Mouse (Mus musculus) neural tube, embryonic 14.5 days (tissue): Measurements from ENCODE around the gene Dnaaf2. TPM values are rescaled to one million over a fixed set of nuclear protein-coding genes. Genes with fewer than 3 reads are reported as not detected.

Experiments used
- ATAC-seq: fragments of 200-750 bp; cut with Nextera tagmentation; 2 replicates; pipeline ENCODE4 v1.8.0; 2017; ENCODE audit warnings: low read depth, mild to moderate bottlenecking, moderate TSS enrichment, moderate library complexity
- H3K27ac ChIP-seq: fragments of 300-500 bp; sonication (generic); 2 replicates; pipeline ENCODE4 v1.5.1; 2014; ENCODE audit warnings: low read depth, mild to moderate bottlenecking, control low read depth, low read length, moderate library complexity, mixed read lengths
- H3K27me3 ChIP-seq: fragments of 300-500 bp; sonication (generic); 2 replicates; pipeline ENCODE4 v1.6.1; 2014; ENCODE audit warnings: low read length; ENCODE audit not compliant: control insufficient read depth, insufficient read depth
- H3K36me3 ChIP-seq: fragments of 300-500 bp; sonication (generic); 2 replicates; pipeline ENCODE4 v1.6.1; 2014; ENCODE audit warnings: low read length, mixed read lengths; ENCODE audit not compliant: control insufficient read depth, insufficient read depth
- H3K4me1 ChIP-seq: fragments of 300-500 bp; sonication (generic); 2 replicates; pipeline ENCODE4 v1.6.1; 2014; ENCODE audit warnings: low read length; ENCODE audit not compliant: control insufficient read depth, insufficient read depth
- H3K4me2 ChIP-seq: fragments of 300-500 bp; sonication (generic); 2 replicates; pipeline ENCODE4 v1.6.1; 2014; ENCODE audit warnings: mild to moderate bottlenecking, low read depth, low read length, control low read depth
- H3K4me3 ChIP-seq: fragments of 300-500 bp; sonication (generic); 2 replicates; pipeline ENCODE4 v1.5.1; 2014; ENCODE audit warnings: low read depth, low read length, control low read depth, mixed read lengths
- H3K9ac ChIP-seq: fragments of 300-500 bp; sonication (generic); replicated peaks from 2 replicates; pipeline ENCODE4 v1.6.1; 2014; ENCODE audit warnings: low read depth, mild to moderate bottlenecking, control low read depth, low read length, mixed read lengths
- H3K9me3 ChIP-seq: fragments of 300-500 bp; sonication (generic); 2 replicates; pipeline ENCODE4 v1.6.1; 2016; ENCODE audit warnings: low read length; ENCODE audit not compliant: control insufficient read depth
- WGBS: fragments of 180-500 bp; shearing (Covaris S2); extraction: QIAGEN DNeasy Blood & Tissue Kit; methylation state at CpG from one replicate; pipeline ENCODE4 v1.1.7; 2014; 5-methylcytosine and 5-hydroxymethylcytosine counted together
- polyA plus RNA-seq: library from polyadenylated mRNA; unstranded; fragments of >200 nt; fragmentation: Nextera tagmentation; extraction: Ambion mirVana; gene quantifications from 2 replicates; pipeline ENCODE4 v1.2.1, GENCODE M21; 2014

Dnaaf2 gene
- polyA plus RNA-seq, 1 experiment from 2014 or later, result 6.8 TPM

DNA sequence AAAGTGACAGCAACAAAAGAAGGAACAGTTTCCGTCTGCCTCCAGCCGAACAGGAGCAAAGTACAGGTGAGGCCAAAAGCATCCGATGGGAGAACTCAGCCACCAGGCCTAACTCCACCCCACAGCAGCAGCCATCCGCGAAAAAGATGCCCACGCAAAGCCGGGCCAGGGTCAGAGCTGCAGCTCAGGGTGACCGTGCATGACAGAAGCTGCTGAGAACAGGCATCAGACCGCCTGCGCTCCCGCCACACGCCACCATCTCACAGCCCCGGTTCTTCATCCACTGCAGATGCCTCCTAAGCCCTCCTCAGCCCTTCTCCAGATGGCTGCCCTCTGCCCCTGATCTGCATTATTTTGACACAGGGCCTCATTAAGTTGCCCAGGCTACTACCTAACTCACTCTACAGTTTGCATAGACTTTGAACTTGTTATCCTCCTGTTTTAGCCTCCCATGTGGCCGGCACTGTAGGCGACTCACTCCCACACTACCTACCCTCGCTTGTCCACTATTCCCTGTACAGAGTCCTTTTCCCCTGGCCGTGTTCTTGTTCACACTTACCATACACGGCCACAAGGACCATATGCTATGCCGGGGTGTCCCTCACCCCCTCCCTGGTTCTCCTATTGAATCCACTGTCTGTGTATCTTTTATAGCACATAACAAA, 22.5 kb upstream of the Dnaaf2 start:
- no peaks in the 10 kb centered on the region for H3K27me3 ChIP-seq
- no peak overlapping the region for H3K27ac ChIP-seq
- no peak overlapping the region for H3K9ac ChIP-seq
- no peaks in the 10 kb centered on the region for H3K4me1 ChIP-seq
- H3K9me3 ChIP-seq, result no peaks in the 10 kb centered on the region
- no peak overlapping the region for H3K4me3 ChIP-seq
- WGBS, result 91% methylated on average over 19 of the region's 19 CpGs
- no peak overlapping the region for H3K4me2 ChIP-seq
- H3K36me3 ChIP-seq, result no peaks in the 10 kb centered on the region
- ATAC-seq, result no peak

DNA sequence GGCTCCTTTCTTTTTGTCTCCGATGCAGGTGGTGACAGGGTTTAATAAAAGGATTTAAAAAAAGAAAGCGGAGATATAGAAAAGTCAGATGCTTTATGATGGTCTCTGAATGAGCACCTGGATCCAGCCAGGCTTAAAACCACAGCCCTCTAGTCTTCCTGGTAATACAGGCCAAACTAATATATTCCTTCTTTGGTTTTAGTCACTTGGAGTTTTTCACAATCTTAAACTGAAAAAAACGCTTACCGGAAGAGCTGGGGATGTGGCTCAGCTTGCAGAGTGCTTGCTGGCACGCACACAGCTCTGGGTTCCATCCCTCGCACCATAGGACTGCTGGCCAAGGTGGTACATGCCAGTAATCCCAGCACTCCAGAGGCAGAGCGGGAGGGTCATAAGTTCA, 18.4 kb upstream of the Dnaaf2 start:
- no peak for ATAC-seq
- WGBS, result 95% methylated on average over 7 of the region's 7 CpGs
- Histone ChIP-seq H3K9ac (no peak overlapping the region), H3K4me1 (no peaks in the 10 kb centered on the region), H3K9me3 (no peaks in the 10 kb centered on the region), H3K27me3 (no peaks in the 10 kb centered on the region), H3K36me3 (no peaks in the 10 kb centered on the region), H3K27ac (no peak overlapping the region), H3K4me3 (no peak overlapping the region), H3K4me2 (no peak overlapping the region)

GRCm38 (mm10) chr12:69215000-69215785, 17.0 kb upstream of the Dnaaf2 start:
- H3K9ac ChIP-seq, result no peak overlapping the region
- no peak overlapping the region for H3K27ac ChIP-seq
- H3K9me3 ChIP-seq, result no peaks in the 10 kb centered on the region
- H3K4me3 ChIP-seq, result no peak overlapping the region
- no peaks in the 10 kb centered on the region for H3K27me3 ChIP-seq
- H3K4me2 ChIP-seq, result no peak overlapping the region
- H3K36me3 ChIP-seq, result no peaks in the 10 kb centered on the region
- WGBS, result 91% methylated on average over 3 of the region's 3 CpGs
- no peak for ATAC-seq
- no peaks in the 10 kb centered on the region for H3K4me1 ChIP-seq

GRCm38 (mm10) chr12:69214393-69214792, 16.2 kb upstream of the Dnaaf2 start:
- 92% methylated on average over 7 of the region's 7 CpGs for WGBS
- Histone ChIP-seq H3K9ac (no peak overlapping the region), H3K27ac (no peak overlapping the region), H3K4me1 (no peaks in the 10 kb centered on the region), H3K4me2 (no peak overlapping the region), H3K27me3 (no peaks in the 10 kb centered on the region), H3K9me3 (no peaks in the 10 kb centered on the region), H3K36me3 (no peaks in the 10 kb centered on the region), H3K4me3 (no peak overlapping the region)
- no peak for ATAC-seq

GRCm38 (mm10) chr12:69213186-69213777, 15.1 kb upstream of the Dnaaf2 start:
- H3K4me3 ChIP-seq, result no peak overlapping the region
- no peak for ATAC-seq
- H3K36me3 ChIP-seq, result no peaks in the 10 kb centered on the region
- H3K4me1 ChIP-seq, result no peaks in the 10 kb centered on the region
- H3K27me3 ChIP-seq, result no peaks in the 10 kb centered on the region
- H3K9me3 ChIP-seq, result no peaks in the 10 kb centered on the region
- no peak overlapping the region for H3K9ac ChIP-seq
- no peak overlapping the region for H3K4me2 ChIP-seq
- 94% methylated on average over 13 of the region's 13 CpGs for WGBS
- no peak overlapping the region for H3K27ac ChIP-seq

- Histone ChIP-seq H3K9ac (no peak overlapping the region), H3K27me3 (no peaks in the 10 kb centered on the region), H3K4me1 (no peaks in the 10 kb centered on the region), H3K36me3 (no peaks in the 10 kb centered on the region), H3K4me2 (no peak overlapping the region), H3K4me3 (no peak overlapping the region), H3K27ac (no peak overlapping the region), H3K9me3 (no peaks in the 10 kb centered on the region)
- ATAC-seq, result no peak
- WGBS, result 83% methylated on average over 5 of the region's 5 CpGs
Observed at GRCm38 (mm10) chr12:69211057-69211456, 12.8 kb upstream of the Dnaaf2 start.

GRCm38 (mm10) chr12:69210056-69210979, 12.1 kb upstream of the Dnaaf2 start:
- Histone ChIP-seq H3K4me2 (no peak overlapping the region), H3K36me3 (no peaks in the 10 kb centered on the region), H3K27me3 (no peaks in the 10 kb centered on the region), H3K4me3 (no peak overlapping the region), H3K9me3 (no peaks in the 10 kb centered on the region), H3K9ac (no peak overlapping the region), H3K27ac (no peak overlapping the region), H3K4me1 (no peaks in the 10 kb centered on the region)
- no peak; the same call in 1 of the 2 replicates for ATAC-seq
- 90% methylated on average over 18 of the region's 18 CpGs for WGBS

DNA sequence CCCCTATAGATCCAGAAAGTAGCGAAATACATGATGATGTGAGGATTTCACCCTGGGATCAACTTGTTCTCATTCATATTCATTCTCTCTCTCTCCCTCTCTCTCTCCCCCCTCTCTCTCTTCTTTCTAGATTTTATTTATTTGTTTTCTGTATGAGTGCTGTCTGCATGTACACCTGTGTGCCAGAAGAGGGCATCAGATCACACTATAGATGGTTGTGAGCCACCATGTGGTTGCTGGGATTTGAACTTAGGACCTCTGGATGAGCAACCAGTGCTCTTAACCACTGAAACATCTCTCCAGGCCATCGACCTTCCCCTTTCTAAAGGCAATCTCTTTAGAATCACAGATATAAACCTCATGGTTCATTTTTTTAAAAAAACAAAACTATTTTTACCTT, 10.3 kb upstream of the Dnaaf2 start:
- no peak for ATAC-seq
- no peak overlapping the region for H3K4me3 ChIP-seq
- H3K9ac ChIP-seq, result no peak overlapping the region
- no peaks in the 10 kb centered on the region for H3K27me3 ChIP-seq
- no peak overlapping the region for H3K4me2 ChIP-seq
- no peaks in the 10 kb centered on the region for H3K9me3 ChIP-seq
- 89% methylated on average over 2 of the region's 2 CpGs for WGBS
- no peaks in the 10 kb centered on the region for H3K36me3 ChIP-seq
- no peaks in the 10 kb centered on the region for H3K4me1 ChIP-seq
- H3K27ac ChIP-seq, result no peak overlapping the region
